Mouse (Mus musculus) cerebellum, postnatal 4 days (tissue): ENCODE data around the gene Tango6.

ENCODE experiments used
- DNase-seq, 2 experiments: peaks; one replicate each; pipeline ENCODE4 v3.0.0; 2022; ENCODE audit warnings: low spot score in 2 of 2, mixed read lengths in 1 of 2

Tango6 gene

DNA sequence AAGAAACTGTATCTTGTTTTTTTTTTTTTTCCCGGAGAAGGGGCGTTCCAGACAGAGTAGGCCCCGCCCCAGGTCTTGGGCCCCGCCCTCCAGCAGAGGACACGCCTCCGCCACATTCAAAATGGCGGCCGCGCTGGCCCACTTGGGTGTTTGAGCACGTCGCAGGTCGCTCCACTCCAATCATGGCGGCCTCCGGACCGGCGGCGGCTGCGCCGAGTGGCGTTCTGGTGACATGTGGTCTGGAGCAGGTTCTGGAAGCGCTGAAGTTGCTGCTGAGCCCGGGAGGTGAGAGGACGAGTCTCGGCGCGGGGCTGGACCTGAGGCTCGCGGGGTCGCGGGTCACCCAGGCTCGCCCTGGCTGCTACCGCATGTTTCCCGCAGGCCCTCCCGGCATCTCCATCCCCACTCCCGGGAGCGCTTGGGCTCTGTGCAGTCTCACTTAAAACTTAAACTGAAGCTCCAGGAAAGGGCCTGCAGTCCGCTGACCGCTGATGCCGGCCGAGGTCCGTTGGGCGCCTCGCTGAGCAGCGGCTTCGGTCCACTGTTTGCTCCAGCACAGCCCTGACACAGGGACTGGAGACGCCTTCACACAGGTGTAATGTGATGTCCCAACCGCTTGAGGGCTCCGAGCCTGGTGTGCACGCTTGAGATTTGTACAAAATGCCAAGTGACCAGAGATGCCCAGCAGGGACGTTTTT, at the start of gene Tango6:
Gene Tango6 (plus strand): TSS at position 98 of the 698 bp plus-strand sequence.
- peak; percentile 80 to 93 for DNase-seq

DNA sequence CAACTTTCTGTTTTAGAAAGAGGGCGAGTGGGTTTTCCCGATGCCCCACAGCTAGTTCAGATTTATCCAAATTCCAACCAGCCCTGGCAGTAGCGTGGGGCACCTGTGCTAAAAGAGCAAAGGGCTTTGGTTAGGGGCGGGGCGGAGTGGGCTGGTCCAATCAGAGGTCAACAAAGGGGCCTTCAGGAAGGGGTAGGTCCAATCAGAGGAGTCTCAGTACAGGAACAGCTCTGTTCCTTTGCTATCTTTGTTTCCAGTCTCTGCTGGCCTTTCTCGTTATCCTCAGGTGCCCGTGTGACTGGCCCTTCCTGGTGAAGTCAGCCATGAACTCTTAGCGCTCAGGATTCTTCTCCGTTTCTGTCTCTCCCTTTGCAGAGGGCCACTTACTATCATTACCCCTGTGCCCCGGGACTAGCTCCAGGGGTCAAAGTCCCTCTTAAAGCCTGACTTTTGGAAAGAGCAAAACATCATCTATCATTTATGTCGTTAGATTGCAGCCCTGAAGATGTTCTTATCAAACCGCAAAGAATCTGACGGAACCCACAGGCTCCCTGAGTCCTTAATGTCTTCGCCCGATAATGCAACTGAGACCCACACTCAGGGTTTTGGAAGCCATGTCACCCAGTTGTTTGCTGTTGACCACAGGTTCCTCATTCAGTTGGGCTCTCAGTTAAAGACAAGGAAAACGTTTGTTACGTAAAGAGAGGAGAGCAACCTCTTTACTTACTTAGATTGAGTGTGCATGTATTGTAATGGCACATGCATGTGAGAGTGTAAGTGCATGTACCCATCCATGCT, 49.3 kb upstream of the Tango6 start:
- DNase-seq, result no peak

DNA sequence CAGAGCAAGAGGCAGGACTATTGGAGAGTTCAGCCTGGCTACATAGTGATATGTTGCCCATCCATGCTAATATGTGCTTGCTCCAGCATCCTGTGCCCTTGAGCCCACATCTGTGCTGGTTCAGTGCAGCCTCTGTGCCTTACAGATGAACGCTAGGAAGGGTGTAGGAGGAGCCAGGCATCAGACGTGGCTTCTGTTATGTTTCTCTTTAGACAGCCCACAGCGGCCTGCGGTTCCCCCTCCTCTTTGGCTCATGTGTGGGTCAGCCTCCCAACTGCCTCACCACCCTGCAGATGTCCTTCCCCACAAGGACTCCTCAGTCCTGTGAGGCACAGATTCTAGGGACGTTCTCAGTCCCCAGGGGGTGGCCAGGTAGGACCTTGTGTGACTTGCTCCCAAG, 47.6 kb upstream of the Tango6 start:
- no peak for DNase-seq

DNA sequence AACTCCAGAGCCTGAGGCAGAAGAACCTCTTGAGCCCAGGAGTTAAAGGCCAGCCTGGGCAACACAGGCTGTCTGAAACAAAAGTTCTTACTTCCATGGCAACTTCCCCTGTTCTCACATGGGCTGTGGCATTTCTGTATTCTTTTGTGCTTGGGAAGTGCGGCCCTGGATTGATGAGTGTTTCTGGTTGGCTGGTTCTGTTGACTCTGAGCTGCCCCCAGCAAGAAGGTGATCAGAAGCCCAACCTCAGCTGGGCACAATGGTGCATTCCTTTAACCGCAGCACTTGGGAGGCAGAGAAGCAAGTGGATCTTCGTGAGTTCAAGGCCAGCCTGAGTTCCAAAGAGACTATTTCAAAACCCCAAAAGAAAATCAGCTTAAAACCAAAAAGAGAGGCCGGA, 45.4 kb upstream of the Tango6 start:
- no peak for DNase-seq

DNA sequence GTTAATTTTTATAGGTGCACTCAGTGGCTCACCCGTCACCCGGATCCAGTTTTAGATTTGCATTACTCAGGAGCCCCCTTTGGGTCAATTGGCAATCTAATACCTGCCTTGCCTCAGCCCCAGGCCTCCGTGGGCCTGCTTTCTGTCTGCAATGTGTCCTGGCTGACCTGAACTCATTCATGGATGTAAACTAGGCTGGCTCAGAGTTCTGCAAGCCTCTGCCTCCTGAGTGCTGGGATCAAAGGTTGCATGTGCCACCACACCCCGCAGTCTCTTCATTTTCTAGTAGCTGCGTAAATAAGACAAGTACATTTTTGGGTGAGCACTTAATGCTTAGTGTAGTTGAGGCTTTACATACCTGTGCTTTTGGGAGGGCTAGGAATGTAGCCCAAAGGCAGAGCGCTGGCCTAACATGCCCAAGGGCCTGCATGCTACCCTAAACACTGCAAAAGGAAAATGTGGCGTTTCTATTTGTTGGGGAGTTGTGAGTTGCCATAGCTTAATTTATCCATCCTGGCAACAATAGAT, 44.0 kb upstream of the Tango6 start:
- DNase-seq, result no peak

DNA sequence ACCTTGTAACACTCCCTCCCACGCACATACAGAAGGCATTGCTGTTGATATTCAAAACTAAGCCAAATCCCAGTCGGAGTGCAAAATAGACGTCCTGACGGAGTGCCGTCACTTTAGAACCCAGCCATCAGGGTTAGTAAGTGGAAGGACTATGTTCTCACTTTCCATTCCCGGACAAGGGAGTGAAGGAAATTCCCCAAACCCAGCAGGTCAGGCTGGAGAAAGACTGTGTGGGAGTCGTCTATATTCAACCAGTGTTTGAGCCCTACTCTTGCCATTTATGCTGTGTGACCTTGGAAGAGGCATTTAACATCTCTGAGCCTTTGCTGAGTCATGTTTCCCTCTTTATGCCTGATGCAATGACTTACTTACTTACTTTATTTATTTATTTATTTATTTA, 42.7 kb upstream of the Tango6 start:
- DNase-seq, result no peak

DNA sequence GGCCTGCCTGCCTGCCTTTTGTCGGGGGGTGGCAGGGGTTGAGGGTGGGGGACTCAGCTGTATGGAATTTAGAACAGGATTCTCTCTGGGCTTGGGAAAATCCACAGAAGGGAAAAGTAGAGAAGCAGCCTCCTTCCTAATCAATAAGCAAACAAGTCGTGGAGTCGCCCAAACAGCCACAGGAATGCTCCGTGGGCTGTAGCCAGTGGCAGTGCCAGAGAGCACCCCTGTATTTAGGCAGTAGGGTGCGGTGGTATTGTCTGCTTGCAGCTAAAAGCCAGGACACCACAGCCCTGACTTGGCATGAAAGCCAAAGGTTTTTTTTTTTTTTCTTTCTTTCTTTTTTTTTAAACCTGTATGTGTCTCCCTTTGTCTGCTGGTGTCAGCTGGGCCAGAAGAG, 41.9 kb upstream of the Tango6 start:
- DNase-seq, result no peak

DNA sequence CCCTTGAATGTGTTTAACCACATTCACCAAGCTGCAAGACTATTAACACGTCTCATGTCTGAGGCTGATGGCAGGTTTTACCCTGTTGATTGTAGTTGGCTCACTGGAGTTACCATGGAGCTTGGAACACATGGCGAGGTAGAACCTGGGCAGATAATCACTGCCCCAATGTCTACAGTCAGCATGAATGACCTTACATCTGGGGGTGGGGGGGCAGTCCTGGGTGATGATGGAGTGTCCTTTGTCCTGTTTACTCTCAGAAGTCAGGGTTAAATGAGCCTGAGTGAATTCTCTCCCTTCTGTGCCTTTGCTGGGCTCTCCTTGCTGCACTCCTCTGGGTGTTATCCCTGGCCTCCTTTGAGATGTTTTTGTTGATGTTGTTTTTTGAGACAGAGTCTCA, 40.7 kb upstream of the Tango6 start:
- DNase-seq, result no peak

DNA sequence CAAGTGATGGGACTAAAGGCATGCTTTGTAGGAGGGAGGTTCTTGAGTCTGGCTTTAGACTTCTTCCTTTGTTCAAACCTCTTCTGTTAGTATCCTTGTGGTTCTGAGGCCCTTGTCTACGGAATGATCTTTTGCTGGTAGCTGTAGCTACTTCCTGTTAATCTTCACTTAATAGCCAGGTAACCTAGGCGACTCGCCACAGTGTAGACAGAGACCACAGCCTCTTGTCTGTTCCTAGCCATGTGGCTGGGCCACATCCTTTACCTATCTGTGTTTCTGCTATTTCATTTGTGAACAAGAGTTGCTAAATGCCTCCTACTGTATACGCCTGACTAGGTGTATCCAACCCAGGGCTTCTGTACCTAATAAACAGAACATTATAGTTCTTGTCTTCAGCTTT, 39.8 kb upstream of the Tango6 start:
- DNase-seq, result no peak

DNA sequence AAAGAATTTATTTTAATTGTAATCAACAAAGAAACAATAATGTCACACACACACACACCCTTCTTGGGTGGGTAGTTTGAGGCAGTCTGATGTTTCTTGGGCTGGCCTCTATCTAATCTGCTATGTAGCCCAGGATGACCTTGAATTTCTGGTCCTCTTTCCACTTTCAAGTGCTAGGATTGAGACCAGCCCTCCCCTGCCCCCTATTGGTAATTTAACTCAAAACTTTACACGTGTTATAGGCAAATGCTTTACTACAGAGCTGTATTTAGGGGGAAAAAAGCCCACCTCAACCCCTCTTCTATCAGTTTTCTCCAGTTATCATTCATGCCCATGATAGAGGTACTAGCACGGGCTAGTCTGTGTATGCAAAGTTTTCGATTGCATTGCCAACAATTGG, 37.9 kb upstream of the Tango6 start:
- no peak for DNase-seq

DNA sequence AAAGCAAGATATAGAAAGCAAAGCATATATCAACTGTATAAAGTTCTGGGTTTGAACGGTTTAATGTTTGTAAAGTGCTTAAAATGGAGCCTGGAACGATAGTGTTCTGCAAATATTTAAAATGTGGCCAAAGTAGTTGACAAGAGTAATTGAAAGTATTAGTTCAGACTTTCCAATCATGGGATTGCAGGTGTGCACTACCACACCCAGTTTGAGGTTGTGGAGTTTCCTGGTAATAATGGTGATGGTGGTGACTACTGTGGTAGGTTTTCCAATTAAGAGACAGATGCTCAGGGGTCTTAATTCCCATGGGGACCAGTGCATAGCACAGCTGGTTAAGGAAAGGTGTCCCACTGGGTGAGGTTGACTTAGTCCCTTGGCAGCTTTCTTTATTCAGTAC, 36.7 kb upstream of the Tango6 start:
- DNase-seq, result no peak

DNA sequence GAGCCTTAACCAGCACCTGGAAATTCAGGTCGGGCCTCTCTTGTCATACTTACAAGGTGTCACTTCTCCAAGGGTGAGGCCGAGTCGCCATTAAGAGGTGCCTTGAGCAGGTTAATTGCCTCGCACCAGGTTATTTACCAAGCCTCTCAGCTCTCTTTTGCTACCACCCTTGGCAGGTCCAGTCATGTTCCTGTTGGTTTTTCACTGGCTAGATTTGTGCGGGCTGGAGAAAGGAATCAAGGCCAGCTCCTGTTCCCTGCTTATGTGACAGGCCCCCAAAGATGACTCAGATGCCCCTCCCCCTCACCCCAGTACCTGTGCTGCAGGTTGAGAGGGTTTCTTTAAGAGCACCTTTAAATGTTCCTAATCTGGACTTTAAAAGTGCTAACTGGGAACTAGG, 36.1 kb upstream of the Tango6 start:
- no peak for DNase-seq

DNA sequence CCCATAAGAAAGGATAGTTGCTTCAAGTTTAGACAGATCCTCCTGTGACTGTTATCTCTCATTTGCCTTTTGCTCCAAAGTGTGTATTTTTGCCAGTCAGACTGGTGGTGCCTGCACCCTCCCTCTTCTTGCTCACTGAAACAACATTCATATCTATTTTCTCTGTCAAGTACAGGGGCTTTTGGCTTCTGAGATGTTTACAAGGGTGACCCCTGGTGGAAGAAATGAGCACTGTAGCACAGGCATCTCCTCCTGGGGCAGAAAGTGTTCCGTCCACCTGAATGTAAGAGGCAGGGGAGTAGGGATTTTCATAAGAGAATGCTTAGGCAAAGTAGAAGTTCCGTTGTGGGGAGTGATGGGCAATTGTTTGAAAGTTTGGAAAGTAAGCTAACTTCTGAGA, 35.5 kb upstream of the Tango6 start:
- DNase-seq, result peak; percentile 48 to 80

DNA sequence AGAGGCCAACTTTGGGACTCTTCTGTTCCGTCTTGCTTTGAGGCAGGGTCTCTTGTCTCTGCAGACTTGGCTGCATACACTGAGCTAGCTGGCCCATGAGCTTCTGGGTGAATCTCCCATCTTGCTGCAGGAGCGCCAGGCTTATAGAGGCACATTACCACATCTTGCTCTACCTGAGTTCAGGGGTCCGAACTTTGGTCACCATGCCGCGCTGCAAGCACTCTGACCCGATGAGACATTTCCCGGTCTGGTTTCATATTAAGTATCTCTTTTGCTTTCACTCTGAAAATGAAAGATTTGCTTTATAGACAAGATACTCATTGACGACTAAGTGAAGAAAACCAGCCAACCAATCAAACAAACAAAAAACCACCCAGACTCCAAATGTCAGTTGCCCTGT, 34.4 kb upstream of the Tango6 start:
- no peak for DNase-seq

DNA sequence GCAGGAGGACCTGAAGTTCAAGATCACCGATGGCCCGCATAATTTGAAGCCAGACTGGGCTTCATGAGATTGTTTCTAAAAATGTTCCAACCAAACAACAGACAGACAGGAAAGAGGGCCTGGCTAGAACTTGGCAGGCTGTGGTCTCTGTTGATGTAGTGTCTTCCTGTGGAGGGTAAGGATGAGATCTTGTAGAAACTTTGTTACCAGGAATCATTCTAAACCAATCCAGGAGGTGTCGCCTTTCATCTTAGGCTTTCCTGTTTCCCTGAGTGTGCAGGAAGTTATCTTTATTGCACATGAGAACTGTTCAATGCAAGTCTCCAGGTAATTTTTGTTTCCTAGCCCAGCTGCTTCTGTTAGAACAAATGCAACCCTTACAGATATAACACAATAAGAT, 30.9 kb upstream of the Tango6 start:
- DNase-seq, result no peak

DNA sequence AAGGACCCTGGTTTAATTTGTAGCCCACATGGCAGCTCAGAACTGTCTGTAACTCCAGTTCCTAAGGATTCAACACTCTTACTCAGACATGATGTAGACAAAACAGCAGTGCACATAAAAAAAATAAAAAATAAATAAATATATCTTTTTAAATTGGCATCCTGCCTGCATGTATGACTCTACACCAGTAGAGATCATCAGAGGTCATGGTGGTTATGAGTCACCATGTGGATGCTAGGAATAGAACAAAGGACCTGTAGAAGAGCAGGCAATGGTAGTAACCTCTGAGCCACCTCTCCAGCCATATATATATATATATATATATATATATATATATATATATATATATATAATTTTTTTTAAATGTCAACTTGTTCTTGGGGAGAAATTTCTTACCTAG, 26.8 kb upstream of the Tango6 start:
- no peak for DNase-seq

DNA sequence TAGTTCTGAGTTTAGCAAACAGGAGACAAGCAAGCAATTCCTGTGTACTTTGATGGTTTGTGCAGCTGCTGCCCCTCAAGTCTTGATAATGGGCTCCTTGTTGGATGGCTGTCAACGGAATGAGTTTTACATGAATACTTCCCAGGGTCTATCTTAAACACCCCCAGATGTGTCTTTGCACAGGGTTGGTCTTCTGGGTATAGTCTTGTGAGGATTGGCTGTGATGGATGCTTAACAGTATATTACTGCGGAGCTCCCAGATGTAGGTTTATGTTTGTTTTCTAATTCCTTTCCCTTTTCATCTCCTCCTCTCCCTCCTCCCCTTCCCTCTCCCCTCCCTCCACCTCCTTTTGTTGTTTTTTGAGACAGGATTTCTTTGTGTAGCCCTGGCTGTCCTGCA, 10.1 kb upstream of the Tango6 start:
- no peak for DNase-seq

DNA sequence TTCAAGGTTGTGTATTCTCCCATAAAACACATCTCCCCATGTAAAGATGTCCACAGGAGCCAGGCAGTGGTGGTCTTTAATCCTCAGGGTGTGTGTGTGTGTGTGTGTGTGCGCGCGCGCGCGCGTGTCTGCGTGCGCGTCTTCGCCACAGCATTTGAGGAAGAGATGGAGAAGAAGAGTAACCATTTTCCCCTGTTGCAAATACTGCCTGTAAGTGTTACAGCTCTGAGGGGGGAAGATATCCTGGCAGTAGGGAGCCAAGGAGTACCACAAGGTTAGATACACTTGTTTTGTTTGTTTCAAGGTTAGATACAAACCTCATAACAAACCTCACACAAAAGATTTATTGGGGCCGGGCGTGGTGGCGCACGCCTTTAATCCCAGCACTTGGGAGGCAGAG, 8.6 kb upstream of the Tango6 start:
- no peak for DNase-seq

DNA sequence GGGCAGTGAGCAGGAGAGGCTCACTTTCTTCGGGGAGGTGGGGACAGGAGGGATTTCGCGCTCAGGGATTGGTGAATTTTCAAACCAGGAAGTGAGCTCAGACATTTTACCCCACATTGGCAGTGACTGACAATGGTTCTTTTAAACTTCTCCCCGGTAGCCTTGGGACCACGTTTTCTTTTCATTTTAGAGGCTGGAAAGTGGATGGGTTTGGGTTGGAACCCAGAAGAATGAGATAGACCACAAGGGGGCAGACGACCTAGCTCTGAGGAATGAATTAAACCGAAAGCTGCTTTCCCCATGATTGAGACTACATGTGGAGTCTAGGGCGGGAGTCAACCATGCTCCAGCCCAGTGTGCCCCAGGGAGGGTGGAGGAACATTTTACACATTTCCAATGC, 8.0 kb upstream of the Tango6 start:
- no peak for DNase-seq

DNA sequence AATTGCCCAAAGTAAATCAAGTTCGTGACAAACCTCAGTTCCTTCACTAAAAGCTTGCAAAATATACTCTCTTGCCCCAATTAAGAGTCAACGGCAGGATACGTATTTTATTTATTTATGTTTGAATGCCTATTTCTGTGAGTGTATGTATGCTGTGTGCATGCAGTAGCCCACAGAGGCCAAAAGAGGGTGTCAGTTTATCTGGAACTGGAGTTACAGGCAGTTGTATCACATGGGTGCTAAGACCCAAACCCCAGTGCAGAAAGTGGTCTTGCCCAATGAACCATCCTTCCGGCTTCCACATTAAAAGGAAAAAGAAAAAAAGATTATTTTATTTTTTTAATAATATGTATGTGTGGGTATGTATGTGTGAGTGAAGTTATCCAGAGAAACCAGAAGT, 1.5 kb downstream of the Tango6 start:
- no peak for DNase-seq

DNA sequence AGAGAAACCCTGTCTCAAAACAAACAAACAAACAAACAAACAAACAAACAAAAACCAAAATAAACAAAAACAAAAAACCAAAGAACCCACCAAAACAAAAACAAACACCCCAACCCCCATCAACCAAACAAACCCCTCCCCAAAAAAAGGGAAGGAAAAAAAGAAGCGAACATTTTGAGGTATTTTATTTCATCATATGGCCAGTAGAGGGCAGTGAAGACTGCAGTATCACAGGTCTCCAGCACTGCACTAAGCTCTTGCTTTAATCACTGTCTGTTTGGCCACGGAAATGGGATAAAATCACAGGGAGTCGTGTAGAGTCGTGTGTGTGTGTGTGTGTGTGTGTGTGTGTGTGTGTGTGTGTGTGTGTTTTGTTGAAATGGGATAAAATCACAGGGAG, 4.6 kb downstream of the Tango6 start:
- DNase-seq, result no peak

DNA sequence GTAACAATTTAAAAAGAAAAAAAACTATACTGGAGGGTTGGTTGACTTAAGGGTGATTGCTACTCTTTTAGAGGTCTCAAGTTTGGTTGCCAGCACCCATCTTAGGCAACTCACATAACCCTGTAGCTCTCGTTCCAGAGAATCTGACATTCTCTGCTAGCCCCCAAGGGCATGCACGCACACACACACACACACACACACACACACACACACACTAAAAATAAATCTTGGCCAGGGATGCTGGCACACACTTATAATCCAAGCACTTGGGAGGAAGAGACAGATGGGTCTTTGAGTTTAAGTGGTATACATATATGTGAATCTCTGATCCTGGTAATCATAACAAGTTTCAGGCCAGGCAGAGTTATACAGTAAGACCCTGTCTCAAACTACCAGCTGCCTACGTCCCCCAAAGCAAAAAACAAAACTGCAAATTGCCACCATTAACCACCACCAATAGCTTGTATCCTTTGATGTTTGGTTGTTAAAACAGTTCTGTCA, 14.9 kb downstream of the Tango6 start:
- no peak for DNase-seq

DNA sequence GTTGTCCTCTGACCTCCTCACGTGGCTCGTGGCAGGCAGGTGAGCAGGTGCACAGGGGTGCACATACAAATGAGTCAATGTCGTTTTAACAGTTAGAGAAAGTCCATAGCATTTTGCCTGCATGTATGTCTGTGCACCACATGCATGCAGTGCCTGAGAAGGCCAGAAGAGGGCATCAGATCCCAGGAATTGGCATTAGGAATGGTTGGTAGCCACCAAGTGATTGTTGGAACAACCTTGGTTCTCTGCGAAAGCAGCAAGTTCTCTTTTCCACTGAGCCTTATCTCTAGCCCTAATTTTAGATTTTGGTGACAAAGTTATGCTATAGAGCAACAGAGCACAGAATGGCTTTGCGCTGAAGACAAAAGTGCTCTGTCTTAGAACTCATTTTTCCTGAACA, 16.7 kb downstream of the Tango6 start:
- DNase-seq, result peak; percentile 54 to 79
